Mouse (Mus musculus): ENCODE data around the gene Asic4. TPM values are rescaled to one million over a fixed set of nuclear protein-coding genes. Genes with fewer than 3 reads are reported as not detected.

Gene Asic4
- polyA plus RNA-seq, 1 experiment = 0.08 TPM

GRCm38 (mm10) chr1:75519576-75519975, 69.3 kb downstream of the Asic4 start:
- no peak overlapping the region for H3K27ac ChIP-seq (ENCODE audit: insufficient read depth, low read depth, low read length)
- H3K4me1 ChIP-seq (ENCODE audit: control insufficient read depth, insufficient read depth, low read length) = no peaks in the 10 kb centered on the region; the same call in 1 of the 2 replicates
- TF ChIP-seq POLR2A (IDR thresholded peaks at IDR 0.05; ENCODE audit: low read depth, low read length) (no peak), CTCF (conservative IDR thresholded peaks at IDR 0.05; ENCODE audit: insufficient read depth, insufficient read length, low read depth, low read length) (no peak)
- 68% methylated on average over 5 of the region's 5 CpGs for WGBS
- H3K36me3 ChIP-seq (ENCODE audit: control insufficient read depth, insufficient read depth, low read length) = no peaks in the 10 kb centered on the region
- no peak for DNase-seq
- H3K4me3 ChIP-seq (ENCODE audit: insufficient read depth, low read depth, low read length) = no peak overlapping the region
- no peaks in the 10 kb centered on the region for H3K27me3 ChIP-seq (replicated peaks; ENCODE audit: control insufficient read depth, insufficient read depth, low read length)

GRCm38 (mm10) chr1:75521321-75522031, 71.2 kb downstream of the Asic4 start, which contains the start of gene Stk11ip:
Stk11ip (plus strand) TSS chr1:75521529.
- H3K36me3 ChIP-seq (ENCODE audit: control insufficient read depth, insufficient read depth, low read length) = no peaks in the 10 kb centered on the region
- no peaks in the 10 kb centered on the region for H3K27me3 ChIP-seq (replicated peaks; ENCODE audit: control insufficient read depth, insufficient read depth, low read length)
- peak; percentile 95 for DNase-seq
- WGBS = under 1% methylated on average over 46 of the region's 46 CpGs
- no peaks in the 10 kb centered on the region; the same call in 1 of the 2 replicates for H3K4me1 ChIP-seq (ENCODE audit: control insufficient read depth, insufficient read depth, low read length)
- H3K4me3 ChIP-seq (ENCODE audit: insufficient read depth, low read depth, low read length) = peak within 1 kb of the TSS; percentile 70
- TF ChIP-seq CTCF (conservative IDR thresholded peaks at IDR 0.05; ENCODE audit: insufficient read depth, insufficient read length, low read depth, low read length) (no peak), POLR2A (IDR thresholded peaks at IDR 0.05; ENCODE audit: low read depth, low read length) (peak; percentile 50)
- H3K27ac ChIP-seq (ENCODE audit: insufficient read depth, low read depth, low read length) = peak within 1 kb of the TSS; percentile 85

Other genes with a start within 250 kb of the Asic4 start
- gene Glb1l, start 239.6 kb upstream of the Asic4 start, polyA plus RNA-seq (2012; rRNA removed) = 118 and 146 TPM in 2 replicates
- 254 and 277 TPM in 2 replicates for gene Stk16, start 239.6 kb upstream of the Asic4 start, polyA plus RNA-seq (2012; rRNA removed)
- gene Tuba4a, start 230.6 kb upstream of the Asic4 start, polyA plus RNA-seq (2012; rRNA removed) = 213 and 301 TPM in 2 replicates
- not detected in 2 replicates for gene A630095N17Rik, start 218.3 kb upstream of the Asic4 start, polyA plus RNA-seq (2012; rRNA removed)
- gene Dnajb2, start 214.0 kb upstream of the Asic4 start, polyA plus RNA-seq (2012; rRNA removed) = 41.1 and 42.6 TPM in 2 replicates
- 0.53 and 0.81 TPM in 2 replicates for gene Ptprn, start 185.9 kb upstream of the Asic4 start, polyA plus RNA-seq (2012; rRNA removed)
- 0.24 and 0.41 TPM in 2 replicates for gene Resp18, start 172.0 kb upstream of the Asic4 start, polyA plus RNA-seq (2012; rRNA removed)
- 117 and 124 TPM in 2 replicates for gene Dnpep, start 132.4 kb upstream of the Asic4 start, polyA plus RNA-seq (2012; rRNA removed)
- gene Des, start 90.1 kb upstream of the Asic4 start, polyA plus RNA-seq (2012; rRNA removed) = 17.0 and 32.1 TPM in 2 replicates
- 34.6 and 43.9 TPM in 2 replicates for gene Speg, start 75.1 kb upstream of the Asic4 start, polyA plus RNA-seq (2012; rRNA removed)
- gene Gmppa, start 14.5 kb upstream of the Asic4 start, polyA plus RNA-seq (2012; rRNA removed) = 82.4 and 95.0 TPM in 2 replicates
- gene Chpf, start 28.9 kb downstream of the Asic4 start, polyA plus RNA-seq (2012; rRNA removed) = 31.6 and 51.9 TPM in 2 replicates
- 1.3 and 1.8 TPM in 2 replicates for gene Tmem198, start 29.1 kb downstream of the Asic4 start, polyA plus RNA-seq (2012; rRNA removed)
- gene Obsl1, start 56.0 kb downstream of the Asic4 start, polyA plus RNA-seq (2012; rRNA removed) = 6.4 and 8.9 TPM in 2 replicates
- gene Inha, start 56.6 kb downstream of the Asic4 start, polyA plus RNA-seq (2012; rRNA removed) = 3.9 and 6.5 TPM in 2 replicates
- 15.5 and 21.0 TPM in 2 replicates for gene Stk11ip, start 71.1 kb downstream of the Asic4 start, polyA plus RNA-seq (2012; rRNA removed)
- 14.2 and 28.7 TPM in 2 replicates for gene Slc4a3, start 95.8 kb downstream of the Asic4 start, polyA plus RNA-seq (2012; rRNA removed)

Measured in kidney, adult 2 months (tissue).